Comparison of ENCODE assay signal across 9 mouse cellular contexts in genomic region chr2:35702608-35703007, GRCm38 (mm10).
DNase-seq lines count a peak whose midpoint lies in the region; ATAC-seq lines count a peak whose summit lies in the region.
"Had no signal": no experiment of that assay in that cellular context is flagged by ENCODE, and none has a peak within 500 bp of the region (broad histone marks: within the 10 kb centered on the region; RNA-seq: fewer than 3 reads in every experiment).

No protein-coding gene starts in this region.

- peaks cover 87% of the 10 kb centered on the region for H3K4me1 ChIP-seq in heart, embryonic 10.5 days
- peaks cover 48% of the 10 kb centered on the region for H3K4me1 ChIP-seq in midbrain, embryonic 10.5 days
- H3K4me1 ChIP-seq in midbrain, embryonic 16.5 days (ENCODE audit: control insufficient read depth, insufficient read depth, low read length): peaks cover 8% of the 10 kb centered on the region; the same call in 1 of the 2 replicates
- H3K4me1 ChIP-seq in hindbrain, embryonic 14.5 days (replicated peaks; ENCODE audit: control insufficient read depth, insufficient read depth, low read length): peaks cover 16% of the 10 kb centered on the region; the same call in 1 of the 2 replicates
- H3K4me1 ChIP-seq in stomach, embryonic 16.5 days (ENCODE audit: control insufficient read depth, insufficient read depth, low read length): peaks cover 54% of the 10 kb centered on the region

- WGBS in heart, embryonic 10.5 days: 67% methylated on average over 6 of the region's 6 CpGs
- 68% methylated on average over 6 of the region's 6 CpGs for WGBS in midbrain, embryonic 10.5 days
- 60% methylated on average over 6 of the region's 6 CpGs for WGBS in midbrain, embryonic 16.5 days
- WGBS in hindbrain, embryonic 14.5 days: 39% methylated on average over 6 of the region's 6 CpGs
- 74% methylated on average over 6 of the region's 6 CpGs for WGBS in stomach, embryonic 16.5 days

- no peak overlapping the region for H3K4me2 ChIP-seq in midbrain, embryonic 16.5 days (ENCODE audit: low read length)
- no peak overlapping the region for H3K4me2 ChIP-seq in hindbrain, embryonic 14.5 days (replicated peaks)
- no peak overlapping the region for H3K4me2 ChIP-seq in stomach, embryonic 16.5 days (ENCODE audit: low read depth, low read length)

- H3K27ac ChIP-seq in heart, embryonic 10.5 days: peak overlapping the region; percentile 59
- peak overlapping the region; percentile 56; the same call in 1 of the 2 replicates for H3K27ac ChIP-seq in midbrain, embryonic 10.5 days (replicated peaks)
- no peak overlapping the region for H3K27ac ChIP-seq in midbrain, embryonic 16.5 days (ENCODE audit: low read length)
- H3K27ac ChIP-seq in hindbrain, embryonic 14.5 days: peak overlapping the region; percentile 48; the same call in 1 of the 2 replicates
- peak overlapping the region; percentile 81 for H3K27ac ChIP-seq in stomach, embryonic 16.5 days (ENCODE audit: low read length)

- no peak overlapping the region for H3K4me3 ChIP-seq in heart, embryonic 10.5 days
- H3K4me3 ChIP-seq in midbrain, embryonic 10.5 days: no peak overlapping the region
- H3K4me3 ChIP-seq in midbrain, embryonic 16.5 days (ENCODE audit: low read depth, low read length): no peak overlapping the region
- H3K4me3 ChIP-seq in hindbrain, embryonic 14.5 days (replicated peaks; ENCODE audit: low read length): no peak overlapping the region
- H3K4me3 ChIP-seq in stomach, embryonic 16.5 days (replicated peaks; ENCODE audit: low read length): no peak overlapping the region

- ATAC-seq in midbrain, embryonic 16.5 days: no peak; the same call in 1 of the 2 replicates
- ATAC-seq in hindbrain, embryonic 14.5 days (ENCODE audit: low FRiP score): peak; percentile 31; the same call in 1 of the 2 replicates
- ATAC-seq in stomach, embryonic 16.5 days (ENCODE audit: insufficient read depth, low FRiP score): peak; percentile 35; the same call in 1 of the 2 replicates

- H3K36me3 ChIP-seq in heart, embryonic 10.5 days: peaks cover 31% of the 10 kb centered on the region
- peaks cover 25% of the 10 kb centered on the region for H3K36me3 ChIP-seq in midbrain, embryonic 10.5 days
- H3K36me3 ChIP-seq in midbrain, embryonic 16.5 days (ENCODE audit: control insufficient read depth, insufficient read depth, low read length): no peaks in the 10 kb centered on the region
- no peaks in the 10 kb centered on the region for H3K36me3 ChIP-seq in hindbrain, embryonic 14.5 days (replicated peaks; ENCODE audit: control insufficient read depth, insufficient read depth)
- H3K36me3 ChIP-seq in stomach, embryonic 16.5 days (ENCODE audit: control insufficient read depth, insufficient read depth, low read length): peaks cover 2% of the 10 kb centered on the region; the same call in 1 of the 2 replicates

- H3K9ac ChIP-seq in midbrain, embryonic 16.5 days (ENCODE audit: low read depth, low read length): no peak overlapping the region
- H3K9ac ChIP-seq in hindbrain, embryonic 14.5 days: no peak overlapping the region
- no peak overlapping the region for H3K9ac ChIP-seq in stomach, embryonic 16.5 days (ENCODE audit: low read length)

- no peaks in the 10 kb centered on the region for H3K27me3 ChIP-seq in heart, embryonic 10.5 days (ENCODE audit: insufficient read depth, poor library complexity, severe bottlenecking)
- H3K27me3 ChIP-seq in midbrain, embryonic 10.5 days (ENCODE audit: low read depth, poor library complexity, severe bottlenecking): no peaks in the 10 kb centered on the region
- no peaks in the 10 kb centered on the region for H3K27me3 ChIP-seq in midbrain, embryonic 16.5 days (ENCODE audit: control insufficient read depth, insufficient read depth, low read depth, low read length)
- H3K27me3 ChIP-seq in hindbrain, embryonic 14.5 days (ENCODE audit: control insufficient read depth, insufficient read depth, low read length): no peaks in the 10 kb centered on the region
- no peaks in the 10 kb centered on the region for H3K27me3 ChIP-seq in stomach, embryonic 16.5 days (ENCODE audit: control insufficient read depth, insufficient read depth, low read length)

- no peak for DNase-seq in heart, embryonic 10.5 days (ENCODE audit: low spot score)
- DNase-seq in heart, adult 9 months (ENCODE audit: low spot score in 2 of 2): no peak
- no peak for DNase-seq in midbrain, embryonic 10.5 days (ENCODE audit: low spot score)
- DNase-seq in hindbrain, embryonic 14.5 days (ENCODE audit: low spot score): no peak
- DNase-seq in gastrocnemius, postnatal 25 days: no peak
- no peak for DNase-seq in kidney, postnatal 25 days
- DNase-seq: kidney, postnatal 14 days had no signal

- no peaks in the 10 kb centered on the region for H3K9me3 ChIP-seq in heart, embryonic 10.5 days
- H3K9me3 ChIP-seq in midbrain, embryonic 10.5 days (replicated peaks): no peaks in the 10 kb centered on the region
- H3K9me3 ChIP-seq in midbrain, embryonic 16.5 days (replicated peaks; ENCODE audit: control insufficient read depth, low read length, poor library complexity, severe bottlenecking): no peaks in the 10 kb centered on the region
- no peaks in the 10 kb centered on the region for H3K9me3 ChIP-seq in hindbrain, embryonic 14.5 days (ENCODE audit: control insufficient read depth, low read length)
- H3K9me3 ChIP-seq in stomach, embryonic 16.5 days (replicated peaks; ENCODE audit: control insufficient read depth, low read length): no peaks in the 10 kb centered on the region
